28 mouse cellular contexts compared by ENCODE assay signal in genomic region chr16:57247464-57247863, GRCm38 (mm10). TPM values are rescaled to one million over a fixed set of nuclear protein-coding genes. Genes with fewer than 3 reads are reported as not detected.
"Had no signal": no experiment of that assay in that cellular context is flagged by ENCODE, and none has a peak within 500 bp of the region (broad histone marks: within the 10 kb centered on the region; RNA-seq: fewer than 3 reads in every experiment).

No protein-coding gene starts in this region.

- H3K4me2 ChIP-seq: heart, embryonic 11.5 days; heart, embryonic 13.5 days; heart, embryonic 15.5 days; hindbrain, embryonic 13.5 days; hindbrain, embryonic 15.5 days; limb, embryonic 12.5 days; liver, embryonic 12.5 days had no signal

- ATAC-seq: hindbrain, postnatal 0 days; intestine, embryonic 16.5 days; liver, embryonic 12.5 days had no signal

- H3K9me3 ChIP-seq: heart, embryonic 15.5 days; hindbrain, embryonic 13.5 days; hindbrain, embryonic 15.5 days; limb, embryonic 10.5 days; liver, embryonic 12.5 days had no signal

- DNase-seq: gastrocnemius, postnatal 14 days; gastrocnemius, postnatal 36 days; heart, adult 2 months; heart, postnatal 14 days; heart, postnatal 36 days; kidney, adult 11 months; kidney, adult 2 months; kidney, postnatal 10 days; kidney, postnatal 25 days; kidney, postnatal 4 days had no signal

- H3K9ac ChIP-seq: heart, embryonic 13.5 days; heart, embryonic 15.5 days; hindbrain, embryonic 13.5 days; hindbrain, embryonic 15.5 days; limb, embryonic 12.5 days; liver, embryonic 12.5 days had no signal

- H3K4me1 ChIP-seq: hindbrain, embryonic 13.5 days; hindbrain, embryonic 15.5 days; liver, embryonic 12.5 days had no signal

- H3K27ac ChIP-seq: heart, adult 2 months; heart, embryonic 13.5 days; heart, embryonic 15.5 days; hindbrain, embryonic 13.5 days; hindbrain, embryonic 15.5 days; hindbrain, postnatal 0 days; layer of hippocampus, adult 2 months; left cerebral cortex, adult 2 months; limb, embryonic 10.5 days; limb, embryonic 12.5 days; liver, embryonic 12.5 days had no signal

- H3K4me3 ChIP-seq: heart, adult 2 months; heart, embryonic 13.5 days; heart, embryonic 15.5 days; hindbrain, embryonic 13.5 days; hindbrain, embryonic 15.5 days; layer of hippocampus, adult 2 months; left cerebral cortex, adult 2 months; limb, embryonic 10.5 days; limb, embryonic 12.5 days; liver, embryonic 12.5 days had no signal

- H3K36me3 ChIP-seq: heart, embryonic 13.5 days; heart, embryonic 15.5 days; hindbrain, embryonic 13.5 days; hindbrain, embryonic 15.5 days; limb, embryonic 10.5 days; limb, embryonic 12.5 days; liver, embryonic 12.5 days had no signal

- H3K27me3 ChIP-seq: heart, embryonic 13.5 days; heart, embryonic 15.5 days; hindbrain, embryonic 15.5 days; limb, embryonic 12.5 days; liver, embryonic 12.5 days had no signal

RNA-seq across cellular contexts. Expression of gene Tmem30c, which starts 45.2 kb away (rescaled TPM):
- total RNA-seq: gastrocnemius, adult 18-20 months; gastrocnemius, adult 8-10 months; gastrocnemius, postnatal 14 days; gastrocnemius, postnatal 36 days; heart, adult 2 months; heart, postnatal 14 days; heart, postnatal 36 days; hematopoietic stem cell, adult 5-6 weeks; liver, adult 2 months had no signal
- polyA plus RNA-seq: heart, adult 2 months; heart, embryonic 13.5 days; heart, embryonic 15.5 days; intestine, embryonic 14.5 days; intestine, embryonic 16.5 days; kidney, adult 2 months; kidney, embryonic 16.5 days; liver, adult 2 months; liver, embryonic 12.5 days had no signal
